Mouse (Mus musculus) central nervous system, embryonic 14 days (tissue): Measurements from ENCODE around the gene Ppa1. TPM values are rescaled to one million over a fixed set of nuclear protein-coding genes. Genes with fewer than 3 reads are reported as not detected.

Experiments used
- polyA plus RNA-seq: library from polyadenylated mRNA; depleted of rRNA; stranded (reverse); fragments of >200 nt; gene quantifications from 2 replicates; pipeline ENCODE4 v1.2.3, GENCODE M21; 2012; rRNA removed

Ppa1 gene
- polyA plus RNA-seq, result 137 and 164 TPM in 2 replicates

GRCm38 (mm10) chr10:61647790-61648736, at the start of gene Ppa1:
Gene Ppa1 (plus strand): TSS chr10:61648552.

DNA sequence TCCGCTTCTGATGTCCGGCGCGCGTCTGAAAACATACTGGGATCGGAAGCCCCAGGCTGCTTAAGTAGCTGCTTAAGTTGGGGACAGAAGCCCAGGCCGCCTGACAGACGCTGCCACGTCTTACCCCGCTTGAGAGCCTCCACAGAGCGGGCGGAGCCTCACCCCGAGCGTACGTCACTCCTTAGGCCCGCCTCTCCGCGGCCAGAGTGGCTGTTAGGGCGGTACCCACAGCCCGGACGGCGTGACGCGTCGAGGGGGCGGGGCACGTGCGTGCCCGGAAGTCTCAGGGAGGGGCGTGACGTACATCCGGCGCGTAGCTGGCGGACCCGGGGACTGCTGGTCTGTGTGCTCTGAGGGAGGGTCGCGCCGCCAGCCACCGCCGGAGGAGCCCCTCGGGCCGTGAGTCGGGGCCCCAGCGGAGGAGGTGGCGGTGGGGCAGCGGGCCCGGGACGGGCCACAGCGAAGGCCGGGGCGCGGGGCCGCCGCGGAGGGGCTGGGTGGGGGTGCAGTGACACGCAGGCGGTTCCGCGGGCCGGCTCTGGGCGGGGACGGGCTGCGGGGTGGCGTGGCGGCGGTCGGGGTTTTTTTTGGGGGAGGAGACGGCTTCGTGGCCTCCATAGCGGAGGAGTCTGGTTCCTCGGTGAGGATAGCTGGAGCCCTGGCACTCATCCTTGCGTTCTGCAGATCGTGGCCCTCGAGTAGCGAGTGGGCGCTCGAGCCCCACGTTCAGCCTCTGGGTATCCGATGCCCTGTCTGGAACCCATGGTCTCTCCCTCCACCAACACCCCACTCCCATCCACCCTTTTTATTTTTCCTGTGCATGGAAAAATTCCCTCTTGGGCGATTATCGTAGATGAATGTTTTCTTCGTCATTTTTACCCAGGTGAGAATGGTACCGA, 31.9 kb downstream of the Ppa1 start, which contains the start of gene Sar1a:
Sar1a (plus strand) TSS at position 285 of the 899 bp plus-strand sequence.

DNA sequence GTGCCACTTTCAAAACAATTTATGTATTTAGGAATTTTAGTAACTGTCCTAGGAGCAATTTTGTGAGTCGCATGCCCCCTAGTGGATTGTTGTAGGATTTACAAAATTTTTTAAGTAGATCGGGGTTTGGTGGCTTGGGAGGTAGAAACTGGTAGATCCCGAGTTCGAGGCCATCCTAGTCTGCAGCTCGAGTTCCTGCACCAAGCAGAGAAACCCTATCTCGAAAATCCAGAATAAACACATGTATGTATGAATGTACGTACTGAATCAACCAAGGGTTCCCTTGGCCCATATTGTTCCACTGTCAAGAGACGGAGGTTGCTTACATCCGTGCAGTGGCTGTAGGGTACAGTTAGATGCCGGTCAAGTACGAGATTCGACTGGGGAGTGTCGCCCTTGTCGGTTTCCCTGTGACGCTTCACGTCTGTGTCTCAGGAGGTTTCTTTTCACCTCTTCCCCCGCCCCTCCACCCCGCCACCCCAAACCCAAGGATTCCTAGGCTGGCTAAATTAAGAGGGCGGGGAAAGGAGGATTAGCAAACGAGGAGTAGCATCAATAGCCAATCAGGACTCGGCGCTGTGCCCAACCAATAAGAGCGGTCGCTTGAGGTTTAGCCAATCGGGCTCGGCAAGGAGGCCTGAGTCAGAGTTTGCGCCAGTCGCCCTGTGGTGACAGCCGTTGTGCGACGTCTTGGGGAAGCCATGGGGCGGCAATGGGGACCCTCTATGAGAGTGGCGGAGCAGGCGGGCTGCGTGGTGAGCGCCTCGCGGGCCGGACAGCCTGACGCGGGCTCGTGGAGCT, 46.7 kb downstream of the Ppa1 start, which contains the start of gene Tysnd1:
Tysnd1 (plus strand) TSS at position 645 of the 801 bp plus-strand sequence.

GRCm38 (mm10) chr10:61714771-61715461, 66.6 kb downstream of the Ppa1 start, which contains the start of gene Aifm2:
Gene Aifm2 (plus strand): TSS chr10:61715263.

Other genes starting within 250 kb of the Ppa1 start
- gene Nodal, start 230.6 kb upstream of the Ppa1 start, polyA plus RNA-seq, result 0.06 and 0.10 TPM in 2 replicates
- gene Eif4ebp2, start 195.9 kb upstream of the Ppa1 start, polyA plus RNA-seq, result 57.4 and 65.0 TPM in 2 replicates
- 19.3 and 21.8 TPM in 2 replicates for gene Lrrc20, start 172.8 kb upstream of the Ppa1 start, polyA plus RNA-seq
- gene Npffr1, start 53.1 kb upstream of the Ppa1 start, polyA plus RNA-seq, result 0.42 and 0.46 TPM in 2 replicates
- gene Sar1a, start 31.7 kb downstream of the Ppa1 start, polyA plus RNA-seq, result 116 and 128 TPM in 2 replicates
- gene Tysnd1, start 47.0 kb downstream of the Ppa1 start, polyA plus RNA-seq, result 37.0 and 39.0 TPM in 2 replicates
- 6.5 and 9.4 TPM in 2 replicates for gene Aifm2, start 66.7 kb downstream of the Ppa1 start, polyA plus RNA-seq
- gene H2afy2, start 135.6 kb downstream of the Ppa1 start, polyA plus RNA-seq, result 148 and 151 TPM in 2 replicates